Mouse (Mus musculus) heart, postnatal 0 days (tissue): ENCODE data around the gene Vamp1. TPM values are rescaled to one million over a fixed set of nuclear protein-coding genes. Genes with fewer than 3 reads are reported as not detected.

ENCODE experiments used
- ATAC-seq: fragments of 200-750 bp; cut with Nextera tagmentation; 2 replicates; pipeline ENCODE4 v1.8.0; 2017; ENCODE audit warnings: low read depth, moderate number of reproducible peaks, moderate library complexity; ENCODE audit not compliant: insufficient read depth
- DNase-seq: peaks from one replicate; pipeline ENCODE4 v3.0.0-alpha.2; 2016; ENCODE audit warnings: low spot score
- H3K27ac ChIP-seq: fragments of 300-500 bp; sonication (generic); 2 replicates; pipeline ENCODE4 v1.5.1; 2014; ENCODE audit warnings: low read depth, mild to moderate bottlenecking
- H3K27me3 ChIP-seq: fragments of 300-500 bp; sonication (generic); 2 replicates; pipeline ENCODE4 v1.6.1; 2014; ENCODE audit warnings: low read length, mixed read lengths; ENCODE audit not compliant: control insufficient read depth, insufficient read depth
- H3K36me3 ChIP-seq: fragments of 300-500 bp; sonication (generic); replicated peaks from 2 replicates; pipeline ENCODE4 v1.6.1; 2014; ENCODE audit warnings: low read length, mixed read lengths; ENCODE audit not compliant: control insufficient read depth, insufficient read depth
- H3K4me1 ChIP-seq: fragments of 300-500 bp; sonication (generic); 2 replicates; pipeline ENCODE4 v1.6.1; 2014; ENCODE audit warnings: antibody characterized with exemption; ENCODE audit not compliant: control insufficient read depth, insufficient read depth
- H3K4me2 ChIP-seq: fragments of 300-500 bp; sonication (generic); 2 replicates; pipeline ENCODE4 v1.6.1; 2014; ENCODE audit warnings: low read depth, mild to moderate bottlenecking, low read length, moderate library complexity
- H3K4me3 ChIP-seq: fragments of 300-500 bp; sonication (generic); 2 replicates; pipeline ENCODE4 v1.5.1; 2014; ENCODE audit warnings: low read depth, low read length
- H3K9ac ChIP-seq: fragments of 300-500 bp; sonication (generic); replicated peaks from 2 replicates; pipeline ENCODE4 v1.6.1; 2014; ENCODE audit warnings: low read depth, low read length, mixed read lengths
- H3K9me3 ChIP-seq: fragments of 300-500 bp; sonication (generic); replicated peaks from 2 replicates; pipeline ENCODE4 v1.6.1; 2016; ENCODE audit warnings: low read length; ENCODE audit not compliant: control insufficient read depth
- CTCF ChIP-seq: IDR thresholded peaks from 2 replicates; pipeline ENCODE4 v1.5.1; 2016; ENCODE audit warnings: antibody characterized with exemption, control low read depth, low read depth
- EP300 ChIP-seq: IDR thresholded peaks from 2 replicates; pipeline ENCODE4 v1.6.1; 2016; ENCODE audit warnings: antibody characterized with exemption, low read depth
- WGBS: fragments of 180-500 bp; shearing (Covaris S2); extraction: QIAGEN DNeasy Blood & Tissue Kit; methylation state at CpG from one replicate; pipeline ENCODE4 v1.1.7; 2014; 5-methylcytosine and 5-hydroxymethylcytosine counted together
- microRNA-seq: library from miRNA; unstranded; fragments of <30 nt; microRNA quantifications from one replicate; pipeline ENCODE4, GENCODE M21; 2016
- polyA plus RNA-seq: library from polyadenylated mRNA; unstranded; fragments of >200 nt; fragmentation: Nextera tagmentation; extraction: Ambion mirVana; gene quantifications from 2 replicates; pipeline ENCODE4 v1.2.1, GENCODE M21; 2015
- total RNA-seq: library from RNA; depleted of rRNA; stranded (reverse); fragments of >200 nt; gene quantifications from 2 replicates; pipeline ENCODE4 v1.2.3, GENCODE M21; 2014; ENCODE audit warnings: low replicate concordance; rRNA removed

Vamp1 gene
- total and polyA plus RNA-seq, 2 experiments from 2014 or later = 3.6 to 5.4 TPM

DNA sequence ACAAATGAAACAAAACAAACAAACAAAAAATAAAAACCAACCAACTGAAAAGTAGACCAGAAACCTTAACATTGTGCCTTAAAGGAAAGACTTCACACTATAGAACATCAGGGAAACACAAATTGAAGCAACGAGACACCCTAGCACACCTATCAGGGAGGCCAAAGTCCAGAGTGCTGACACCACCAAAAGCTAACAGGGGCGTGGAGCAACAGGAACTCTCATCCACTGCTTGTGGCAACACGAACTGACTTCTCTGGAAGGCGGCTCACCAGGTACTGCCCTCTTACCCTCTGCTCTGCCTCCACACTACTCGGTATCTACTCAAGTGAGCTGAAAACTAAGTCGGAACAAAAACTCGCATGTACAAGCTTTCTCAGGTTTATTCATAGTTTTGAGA lies 76.9 kb downstream of the Vamp1 start:
- H3K36me3 ChIP-seq = no peaks in the 10 kb centered on the region
- ATAC-seq (no peak), DNase-seq (no peak)
- TF ChIP-seq CTCF = no peak
- TF ChIP-seq EP300 = no peak
- H3K9me3 ChIP-seq = no peaks in the 10 kb centered on the region
- no peak overlapping the region for H3K4me3 ChIP-seq
- no peak overlapping the region for H3K9ac ChIP-seq
- no peak overlapping the region for H3K4me2 ChIP-seq
- 85% methylated on average over 7 of the region's 7 CpGs for WGBS
- H3K27ac ChIP-seq = no peak overlapping the region
- H3K4me1 ChIP-seq = no peaks in the 10 kb centered on the region
- H3K27me3 ChIP-seq = 0 out of 2 replicates have a peak, but pooled peaks cover 3% of the 10 kb centered on the region

DNA sequence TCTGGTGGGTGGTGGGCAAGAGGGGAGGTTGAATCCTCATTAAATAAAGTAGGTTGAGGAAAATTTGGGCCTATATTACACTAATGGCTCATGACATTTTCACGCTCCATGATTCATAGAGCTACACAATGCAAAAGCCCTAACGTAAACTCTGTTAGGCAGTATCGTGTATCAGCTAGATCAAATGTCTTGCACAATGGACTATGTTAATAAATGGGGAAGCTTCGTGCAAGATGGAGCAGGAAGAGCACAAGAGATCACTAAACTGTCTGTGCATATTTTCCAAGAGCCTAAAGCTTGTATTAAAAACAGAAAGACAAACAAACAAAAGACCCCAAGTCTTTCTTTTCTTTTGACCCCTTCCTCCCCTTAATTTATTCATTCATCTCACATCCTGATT lies 78.7 kb downstream of the Vamp1 start:
- Histone ChIP-seq H3K9ac (no peak overlapping the region), H3K4me1 (no peaks in the 10 kb centered on the region), H3K4me3 (no peak overlapping the region), H3K27ac (no peak overlapping the region), H3K36me3 (no peaks in the 10 kb centered on the region), H3K4me2 (no peak overlapping the region), H3K27me3 (0 out of 2 replicates have a peak, but pooled peaks cover 3% of the 10 kb centered on the region), H3K9me3 (no peaks in the 10 kb centered on the region)
- ATAC-seq (no peak), DNase-seq (no peak)
- WGBS = 80% methylated on average over 4 of the region's 4 CpGs
- TF ChIP-seq CTCF = no peak
- no peak for TF ChIP-seq EP300

Small RNA genes within 50 kb of the gene (microRNA-seq; reads per million reads assigned to microRNA genes)
- gene Mir3098 (1.1 reads per million), gene Mir8113 (not detected)

Other genes starting within 250 kb of the Vamp1 start
- not detected in 2 replicates for gene Pianp, start 218.9 kb upstream of the Vamp1 start, total RNA-seq
- gene Pianp, start 218.9 kb upstream of the Vamp1 start, polyA plus RNA-seq = 0.37 TPM in 2 replicates
- 18.4 and 20.4 TPM in 2 replicates for gene Zfp384, start 206.4 kb upstream of the Vamp1 start, total RNA-seq
- gene Zfp384, start 206.4 kb upstream of the Vamp1 start, polyA plus RNA-seq = 5.4 and 5.5 TPM in 2 replicates
- gene Ing4, start 175.8 kb upstream of the Vamp1 start, total RNA-seq = 41.9 and 48.7 TPM in 2 replicates
- 54.1 and 59.1 TPM in 2 replicates for gene Ing4, start 175.8 kb upstream of the Vamp1 start, polyA plus RNA-seq
- gene Acrbp, start 165.9 kb upstream of the Vamp1 start, total RNA-seq = 2.6 and 6.0 TPM in 2 replicates
- gene Acrbp, start 165.9 kb upstream of the Vamp1 start, polyA plus RNA-seq = 2.2 and 2.7 TPM in 2 replicates
- not detected in 2 replicates for gene Lpar5, start 147.6 kb upstream of the Vamp1 start, total RNA-seq
- 0.12 TPM in 1 of 2 replicates, not detected in the other for gene Lpar5, start 147.6 kb upstream of the Vamp1 start, polyA plus RNA-seq
- 82.2 and 98.0 TPM in 2 replicates for gene Chd4, start 119.6 kb upstream of the Vamp1 start, total RNA-seq
- 55.5 and 58.1 TPM in 2 replicates for gene Chd4, start 119.6 kb upstream of the Vamp1 start, polyA plus RNA-seq
- gene Nop2, start 83.6 kb upstream of the Vamp1 start, total RNA-seq = 21.4 and 22.9 TPM in 2 replicates
- 20.6 and 25.3 TPM in 2 replicates for gene Nop2, start 83.6 kb upstream of the Vamp1 start, polyA plus RNA-seq
- gene Iffo1, start 70.3 kb upstream of the Vamp1 start, total RNA-seq = 10.6 and 41.9 TPM in 2 replicates
- gene Iffo1, start 70.3 kb upstream of the Vamp1 start, polyA plus RNA-seq = 10.5 and 12.3 TPM in 2 replicates
- 6,647 and 7,476 TPM in 2 replicates for gene Gapdh, start 49.1 kb upstream of the Vamp1 start, total RNA-seq
- gene Gapdh, start 49.1 kb upstream of the Vamp1 start, polyA plus RNA-seq = 3,728 and 4,065 TPM in 2 replicates
- 85.4 and 98.0 TPM in 2 replicates for gene Ncapd2, start 23.9 kb upstream of the Vamp1 start, total RNA-seq
- 24.5 and 26.3 TPM in 2 replicates for gene Ncapd2, start 23.9 kb upstream of the Vamp1 start, polyA plus RNA-seq
- gene Mrpl51, start 23.8 kb upstream of the Vamp1 start, total RNA-seq = 109 and 165 TPM in 2 replicates
- gene Mrpl51, start 23.8 kb upstream of the Vamp1 start, polyA plus RNA-seq = 426 and 447 TPM in 2 replicates
- 0.93 and 4.5 TPM in 2 replicates for gene Tapbpl, start 16.3 kb downstream of the Vamp1 start, total RNA-seq
- 3.9 and 4.5 TPM in 2 replicates for gene Tapbpl, start 16.3 kb downstream of the Vamp1 start, polyA plus RNA-seq
- gene Cd27, start 21.5 kb downstream of the Vamp1 start, total RNA-seq = 3.4 TPM in 1 of 2 replicates, not detected in the other
- 1.3 and 1.6 TPM in 2 replicates for gene Cd27, start 21.5 kb downstream of the Vamp1 start, polyA plus RNA-seq
- gene Tuba3a, start 70.5 kb downstream of the Vamp1 start, total RNA-seq = not detected in 2 replicates
- gene Tuba3a, start 70.5 kb downstream of the Vamp1 start, polyA plus RNA-seq = not detected in 2 replicates
- gene Ltbr, start 98.3 kb downstream of the Vamp1 start, total RNA-seq = 76.7 and 93.9 TPM in 2 replicates
- 37.7 and 38.3 TPM in 2 replicates for gene Ltbr, start 98.3 kb downstream of the Vamp1 start, polyA plus RNA-seq
- gene Scnn1a, start 105.1 kb downstream of the Vamp1 start, total RNA-seq = 0.46 and 1.3 TPM in 2 replicates
- gene Scnn1a, start 105.1 kb downstream of the Vamp1 start, polyA plus RNA-seq = 0.37 and 0.46 TPM in 2 replicates
- gene Tnfrsf1a, start 133.8 kb downstream of the Vamp1 start, total RNA-seq = 37.1 and 52.8 TPM in 2 replicates
- gene Tnfrsf1a, start 133.8 kb downstream of the Vamp1 start, polyA plus RNA-seq = 39.8 and 40.1 TPM in 2 replicates
- gene Plekhg6, start 165.2 kb downstream of the Vamp1 start, total RNA-seq = not detected in 2 replicates
- 0.05 and 0.10 TPM in 2 replicates for gene Plekhg6, start 165.2 kb downstream of the Vamp1 start, polyA plus RNA-seq